Comparison of ENCODE assay signal across 8 mouse cellular contexts in genomic region chr15:82379511-82379870, GRCm38 (mm10). TPM values are rescaled to one million over a fixed set of nuclear protein-coding genes. Genes with fewer than 3 reads are reported as not detected.
DNase-seq lines count a peak whose midpoint lies in the region; ATAC-seq and TF ChIP-seq lines count a peak whose summit lies in the region.

No protein-coding gene starts in this region.

- no peak overlapping the region for H3K9ac ChIP-seq in hindbrain, embryonic 14.5 days

- H3K36me3 ChIP-seq in erythroblast, embryonic 14.5 days (ENCODE audit: control insufficient read depth), result no peaks in the 10 kb centered on the region; the same call in 1 of the 2 replicates
- no peaks in the 10 kb centered on the region for H3K36me3 ChIP-seq in hindbrain, embryonic 14.5 days (replicated peaks; ENCODE audit: control insufficient read depth, insufficient read depth)

- DNase-seq in hindbrain, embryonic 14.5 days (ENCODE audit: low spot score), result no peak
- no peak for DNase-seq in retina, embryonic 14.5 days (ENCODE audit: low spot score)
- DNase-seq in cerebellum, postnatal 4 days (ENCODE audit: low spot score in 2 of 2), result no peak
- no peak for DNase-seq in adipocyte (ENCODE audit: low spot score)

- H3K27me3 ChIP-seq in erythroblast, embryonic 14.5 days (ENCODE audit: control insufficient read depth), result peaks cover 11% of the 10 kb centered on the region
- H3K27me3 ChIP-seq in hindbrain, embryonic 14.5 days (ENCODE audit: control insufficient read depth, insufficient read depth, low read length), result no peaks in the 10 kb centered on the region

- no peak for ATAC-seq in erythroblast, adult 5-6 weeks (replicated peaks; ENCODE audit: low FRiP score, poor library complexity, severe bottlenecking)
- ATAC-seq in hindbrain, embryonic 14.5 days (ENCODE audit: low FRiP score), result no peak
- ATAC-seq in megakaryocyte-erythroid progenitor cell, adult 5-6 weeks (replicated peaks; ENCODE audit: low FRiP score, low TSS enrichment, poor library complexity, severe bottlenecking), result peak; percentile 26; the same call in 1 of the 2 replicates

- peak overlapping the region; percentile 52 for H3K4me3 ChIP-seq in erythroblast, embryonic 14.5 days (replicated peaks)
- no peak overlapping the region for H3K4me3 ChIP-seq in bone marrow, adult 2 months (replicated peaks; ENCODE audit: control insufficient read depth, low read depth, low read length)
- peak overlapping the region; percentile 30 for H3K4me3 ChIP-seq in hindbrain, embryonic 14.5 days (replicated peaks; ENCODE audit: low read length)

- H3K4me1 ChIP-seq in erythroblast, embryonic 14.5 days (ENCODE audit: control insufficient read depth), result peaks cover 8% of the 10 kb centered on the region
- H3K4me1 ChIP-seq in bone marrow, adult 2 months (ENCODE audit: control insufficient read depth, insufficient read depth, low read length), result no peaks in the 10 kb centered on the region; the same call in 1 of the 2 replicates
- 0 out of 2 replicates have a peak, but pooled peaks cover 4% of the 10 kb centered on the region for H3K4me1 ChIP-seq in hindbrain, embryonic 14.5 days (replicated peaks; ENCODE audit: control insufficient read depth, insufficient read depth, low read length)

- TF ChIP-seq POLR2A in bone marrow, adult 2 months (IDR thresholded peaks at IDR 0.05; ENCODE audit: borderline replicate concordance, control insufficient read depth, low read depth, low read length), result no peak

- TF ChIP-seq CTCF in bone marrow, adult 2 months (IDR thresholded peaks at IDR 0.05; ENCODE audit: control insufficient read depth, insufficient read depth, low read length), result no peak

- WGBS in bone marrow, adult 2 months, result 36% methylated on average over 7 of the region's 7 CpGs
- WGBS in hindbrain, embryonic 14.5 days, result 30% methylated on average over 7 of the region's 7 CpGs

- H3K27ac ChIP-seq in bone marrow, adult 2 months (ENCODE audit: control insufficient read depth, insufficient read depth, low read depth, low read length, poor library complexity), result peak overlapping the region; percentile 72; the same call in 1 of the 2 replicates
- H3K27ac ChIP-seq in hindbrain, embryonic 14.5 days, result no peak overlapping the region

- peak overlapping the region; percentile 58 for H3K4me2 ChIP-seq in hindbrain, embryonic 14.5 days (replicated peaks)

- H3K9me3 ChIP-seq in erythroblast, embryonic 14.5 days (ENCODE audit: control insufficient read depth, low read length), result no peaks in the 10 kb centered on the region
- H3K9me3 ChIP-seq in hindbrain, embryonic 14.5 days (ENCODE audit: control insufficient read depth, low read length), result no peaks in the 10 kb centered on the region

RNA-seq across cellular contexts. Expression of gene Cyp2d22, which starts 0.6 kb away (rescaled TPM):
- 0.08 TPM in 1 of 2 replicates, not detected in the other for polyA plus RNA-seq in erythroblast, embryonic 14.5 days (2012)
- not detected in 2 replicates for total RNA-seq in erythroblast, adult 5-6 weeks (2015; ENCODE audit: low replicate concordance)
- total RNA-seq in erythroblast, adult 5-6 weeks (2017; ENCODE audit: low replicate concordance), result 0.26 TPM in 1 of 2 replicates, not detected in the other
- 5.2 and 7.2 TPM in 2 replicates for polyA plus RNA-seq in bone marrow, adult 2 months (2011; ENCODE audit: insufficient read depth, insufficient read length, low replicate concordance, missing spikeins)
- polyA plus RNA-seq in hindbrain, embryonic 14.5 days (2014; fragmentation: Nextera tagmentation; extraction: Ambion mirVana), result 2.3 and 2.5 TPM in 2 replicates
- total RNA-seq in megakaryocyte-erythroid progenitor cell, adult 5-6 weeks (2014; fragmentation: Nextera tagmentation), result 4.8 TPM in 1 of 2 replicates, not detected in the other
- total RNA-seq in megakaryocyte-erythroid progenitor cell, adult 5-6 weeks (2017), result 0.46 TPM in 1 of 2 replicates, not detected in the other

RNA-seq across cellular contexts. Expression of gene Cyp2d11, which starts 14.3 kb away (rescaled TPM):
- polyA plus RNA-seq in erythroblast, embryonic 14.5 days (2012), result not detected in 2 replicates
- not detected in 2 replicates for total RNA-seq in erythroblast, adult 5-6 weeks (2015; ENCODE audit: low replicate concordance)
- total RNA-seq in erythroblast, adult 5-6 weeks (2017; ENCODE audit: low replicate concordance), result not detected in 2 replicates
- not detected in 2 replicates for polyA plus RNA-seq in bone marrow, adult 2 months (2011; ENCODE audit: insufficient read depth, insufficient read length, low replicate concordance, missing spikeins)
- polyA plus RNA-seq in hindbrain, embryonic 14.5 days (2014; fragmentation: Nextera tagmentation; extraction: Ambion mirVana), result not detected in 2 replicates
- not detected in 2 replicates for total RNA-seq in megakaryocyte-erythroid progenitor cell, adult 5-6 weeks (2014; fragmentation: Nextera tagmentation)
- not detected in 2 replicates for total RNA-seq in megakaryocyte-erythroid progenitor cell, adult 5-6 weeks (2017)

RNA-seq across cellular contexts. Expression of gene Ndufa6, which starts 25.4 kb away (rescaled TPM):
- polyA plus RNA-seq in erythroblast, embryonic 14.5 days (2012), result 28.3 and 30.8 TPM in 2 replicates
- 34.2 and 88.6 TPM in 2 replicates for total RNA-seq in erythroblast, adult 5-6 weeks (2015; ENCODE audit: low replicate concordance)
- total RNA-seq in erythroblast, adult 5-6 weeks (2017; ENCODE audit: low replicate concordance), result 55.3 and 85.6 TPM in 2 replicates
- 120 and 208 TPM in 2 replicates for polyA plus RNA-seq in bone marrow, adult 2 months (2011; ENCODE audit: insufficient read depth, insufficient read length, low replicate concordance, missing spikeins)
- polyA plus RNA-seq in hindbrain, embryonic 14.5 days (2014; fragmentation: Nextera tagmentation; extraction: Ambion mirVana), result 383 and 445 TPM in 2 replicates
- total RNA-seq in megakaryocyte-erythroid progenitor cell, adult 5-6 weeks (2014; fragmentation: Nextera tagmentation), result 273 and 274 TPM in 2 replicates
- 71.1 and 145 TPM in 2 replicates for total RNA-seq in megakaryocyte-erythroid progenitor cell, adult 5-6 weeks (2017)

RNA-seq across cellular contexts. Expression of gene Cyp2d10, which starts 27.5 kb away (rescaled TPM):
- 0.10 TPM in 1 of 2 replicates, not detected in the other for polyA plus RNA-seq in erythroblast, embryonic 14.5 days (2012)
- total RNA-seq in erythroblast, adult 5-6 weeks (2015; ENCODE audit: low replicate concordance), result not detected in 2 replicates
- not detected in 2 replicates for total RNA-seq in erythroblast, adult 5-6 weeks (2017; ENCODE audit: low replicate concordance)
- 1.4 and 3.4 TPM in 2 replicates for polyA plus RNA-seq in bone marrow, adult 2 months (2011; ENCODE audit: insufficient read depth, insufficient read length, low replicate concordance, missing spikeins)
- not detected in 2 replicates for polyA plus RNA-seq in hindbrain, embryonic 14.5 days (2014; fragmentation: Nextera tagmentation; extraction: Ambion mirVana)
- total RNA-seq in megakaryocyte-erythroid progenitor cell, adult 5-6 weeks (2014; fragmentation: Nextera tagmentation), result not detected in 2 replicates
- not detected in 2 replicates for total RNA-seq in megakaryocyte-erythroid progenitor cell, adult 5-6 weeks (2017)

RNA-seq across cellular contexts. Expression of gene Smdt1, which starts 40.7 kb away (rescaled TPM):
- polyA plus RNA-seq in erythroblast, embryonic 14.5 days (2012), result 17.6 and 17.8 TPM in 2 replicates
- total RNA-seq in erythroblast, adult 5-6 weeks (2015; ENCODE audit: low replicate concordance), result 91.5 and 150 TPM in 2 replicates
- total RNA-seq in erythroblast, adult 5-6 weeks (2017; ENCODE audit: low replicate concordance), result 42.7 and 69.4 TPM in 2 replicates
- 121 and 216 TPM in 2 replicates for polyA plus RNA-seq in bone marrow, adult 2 months (2011; ENCODE audit: insufficient read depth, insufficient read length, low replicate concordance, missing spikeins)
- 349 and 367 TPM in 2 replicates for polyA plus RNA-seq in hindbrain, embryonic 14.5 days (2014; fragmentation: Nextera tagmentation; extraction: Ambion mirVana)
- 115 and 141 TPM in 2 replicates for total RNA-seq in megakaryocyte-erythroid progenitor cell, adult 5-6 weeks (2014; fragmentation: Nextera tagmentation)
- total RNA-seq in megakaryocyte-erythroid progenitor cell, adult 5-6 weeks (2017), result 40.8 and 61.0 TPM in 2 replicates
